ENCODE assay signal across 14 mouse cellular contexts in genomic region chr7:44519240-44519913, GRCm38 (mm10). TPM values are rescaled to one million over a fixed set of nuclear protein-coding genes. Genes with fewer than 3 reads are reported as not detected.
DNase-seq lines count a peak whose midpoint lies in the region; ATAC-seq and TF ChIP-seq lines count a peak whose summit lies in the region.
"Had no signal": no experiment of that assay in that cellular context is flagged by ENCODE, and none has a peak within 500 bp of the region (broad histone marks: within the 10 kb centered on the region; RNA-seq: fewer than 3 reads in every experiment).

No protein-coding gene starts in this region.

- H3K36me3 ChIP-seq in liver, adult 2 months (ENCODE audit: control insufficient read depth, insufficient read depth, low read length): no peaks in the 10 kb centered on the region
- no peaks in the 10 kb centered on the region for H3K36me3 ChIP-seq in MEL (ENCODE audit: control insufficient read depth in 1 of 2, insufficient read depth in 2 of 2, low read length in 2 of 2)
- H3K36me3 ChIP-seq: embryonic facial prominence, embryonic 12.5 days; heart, embryonic 12.5 days; hindbrain, embryonic 15.5 days; neural tube, embryonic 13.5 days had no signal

- H3K79me2 ChIP-seq in liver, adult 2 months (ENCODE audit: control insufficient read depth, insufficient read depth, low read length): no peaks in the 10 kb centered on the region
- no peaks in the 10 kb centered on the region for H3K79me2 ChIP-seq in MEL (ENCODE audit: control insufficient read depth, insufficient read depth, low read length, poor library complexity)

- H3K4me1 ChIP-seq in liver, adult 2 months (ENCODE audit: control insufficient read depth, insufficient read depth, low read length): no peaks in the 10 kb centered on the region
- H3K4me1 ChIP-seq in MEL (ENCODE audit: control insufficient read depth in 1 of 2, insufficient read depth in 2 of 2, low read length in 2 of 2): no peaks in the 10 kb centered on the region
- H3K4me1 ChIP-seq: embryonic facial prominence, embryonic 12.5 days had no signal

- no peaks in the 10 kb centered on the region for H3K9me3 ChIP-seq in MEL (replicated peaks; ENCODE audit: insufficient read depth, low read length)
- H3K9me3 ChIP-seq: embryonic facial prominence, embryonic 12.5 days; hindbrain, embryonic 15.5 days; neural tube, embryonic 13.5 days had no signal

- peaks cover 3% of the 10 kb centered on the region; the same call in 1 of the 2 replicates for H3K27me3 ChIP-seq in liver, adult 2 months (ENCODE audit: control insufficient read depth, insufficient read depth, low read length)
- H3K27me3 ChIP-seq in MEL (ENCODE audit: control insufficient read depth in 1 of 2, insufficient read depth in 2 of 2, low read length in 2 of 2): peaks cover 0 to 3% of the 10 kb centered on the region in 2 experiments; a peak in 3 of 4 replicates

- WGBS in liver, adult 2 months: 74% methylated on average over 9 of the region's 9 CpGs

- no peak overlapping the region for H3K9ac ChIP-seq in liver, adult 2 months (ENCODE audit: low read depth, low read length)
- no peak overlapping the region for H3K9ac ChIP-seq in MEL (ENCODE audit: control insufficient read depth, low read depth, low read length, poor library complexity, severe bottlenecking)
- H3K9ac ChIP-seq: embryonic facial prominence, embryonic 12.5 days; heart, embryonic 12.5 days; hindbrain, embryonic 15.5 days; neural tube, embryonic 13.5 days had no signal

- TF ChIP-seq RAD21 in MEL (IDR thresholded peaks at IDR 0.05; ENCODE audit: low read depth, low read length): peak; percentile 57

- TF ChIP-seq POLR2A in liver, adult 2 months (IDR thresholded peaks at IDR 0.05; ENCODE audit: extremely low read depth, insufficient read depth, low read length): no peak
- TF ChIP-seq POLR2A in MEL (IDR thresholded peaks at IDR 0.05; ENCODE audit: control insufficient read depth in 1 of 2, insufficient read depth in 1 of 2, low read depth in 1 of 2, low read length in 2 of 2, poor library complexity in 1 of 2): no peak

- no peak for DNase-seq in liver, adult 2 months (ENCODE audit: extremely low read depth, low read depth, low spot score)
- no peak for DNase-seq in liver
- peak; percentile 48 to 49 for DNase-seq in B cell, adult 2 months
- DNase-seq in MEL (ENCODE audit: low read depth, low spot score): peak; percentile 48
- no peak for DNase-seq in adrenal gland, adult 18-20 months (ENCODE audit: low spot score in 2 of 2)
- no peak for DNase-seq in right cerebral cortex, adult 18-20 months
- DNase-seq in layer of hippocampus, adult 18-20 months (ENCODE audit: low spot score in 2 of 2): no peak
- DNase-seq: cerebellum, adult 11 months; thymus, adult 18-20 months had no signal

- peak; percentile 54 for TF ChIP-seq CTCF in liver, adult 2 months (IDR thresholded peaks at IDR 0.05; ENCODE audit: low read depth, low read length)
- peak; percentile 60 to 68 (median 61) for TF ChIP-seq CTCF in MEL (IDR thresholded peaks at IDR 0.05 in 2 of 3, conservative IDR thresholded peaks at IDR 0.05 in 1 of 3; ENCODE audit: control insufficient read depth in 1 of 3, insufficient read depth in 1 of 3, low read depth in 2 of 3, low read length in 3 of 3, poor library complexity in 1 of 3, severe bottlenecking in 1 of 3)

- H3K27ac ChIP-seq in liver, adult 2 months (replicated peaks; ENCODE audit: insufficient read depth, low read depth, low read length): no peak overlapping the region
- no peak overlapping the region for H3K27ac ChIP-seq in MEL (ENCODE audit: control insufficient read depth, low read depth, low read length)
- H3K27ac ChIP-seq: embryonic facial prominence, embryonic 12.5 days; hindbrain, embryonic 15.5 days; neural tube, embryonic 13.5 days had no signal

- TF ChIP-seq EP300 in MEL (IDR thresholded peaks at IDR 0.05; ENCODE audit: low read depth in 1 of 2, low read length in 2 of 2): no peak

- ATAC-seq in megakaryocyte progenitor cell, adult 5-6 weeks (replicated peaks; ENCODE audit: poor library complexity): peak; percentile 51

- no peak overlapping the region for H3K4me3 ChIP-seq in liver, adult 2 months (ENCODE audit: insufficient read depth, low read depth, low read length)
- no peak overlapping the region for H3K4me3 ChIP-seq in MEL (ENCODE audit: control insufficient read depth in 1 of 2, insufficient read depth in 1 of 2, low read depth in 2 of 2, low read length in 2 of 2)
- H3K4me3 ChIP-seq: embryonic facial prominence, embryonic 12.5 days; heart, embryonic 12.5 days; hindbrain, embryonic 15.5 days; neural tube, embryonic 13.5 days had no signal

TF ChIP-seq in MEL, 35 proteins besides CTCF, POLR2A, EP300 and RAD21 (continues in another document):
- TF ChIP-seq UBTF (IDR thresholded peaks at IDR 0.05; ENCODE audit: borderline replicate concordance, insufficient read depth, low read depth, low read length): no peak
- no peak for TF ChIP-seq TCF12 (IDR thresholded peaks at IDR 0.05; ENCODE audit: low read depth, low read length)
- TF ChIP-seq HCFC1 (IDR thresholded peaks at IDR 0.05; ENCODE audit: low read depth, low read length): no peak
- 0 out of 2 replicates have a peak, but pooled peaks have one; percentile 27 for TF ChIP-seq ZC3H11A (IDR thresholded peaks at IDR 0.05; ENCODE audit: low read depth, low read length)
- TF ChIP-seq MYB (IDR thresholded peaks at IDR 0.05; ENCODE audit: low read depth, low read length): no peak
- TF ChIP-seq SMC3 (IDR thresholded peaks at IDR 0.05; ENCODE audit: low read depth, low read length): peak; percentile 58
- TF ChIP-seq MAFK (IDR thresholded peaks at IDR 0.05; ENCODE audit: borderline replicate concordance, low read depth, low read length): no peak
- no peak for TF ChIP-seq GABPA (IDR thresholded peaks at IDR 0.05; ENCODE audit: low read depth, low read length)
- TF ChIP-seq MAX (IDR thresholded peaks at IDR 0.05; ENCODE audit: low read length): no peak
- no peak for TF ChIP-seq MYC (IDR thresholded peaks at IDR 0.05; ENCODE audit: low read depth, low read length)
- no peak for TF ChIP-seq MAZ (IDR thresholded peaks at IDR 0.05; ENCODE audit: low read depth, low read length)
- TF ChIP-seq SIN3A (IDR thresholded peaks at IDR 0.05; ENCODE audit: low read length): no peak
- no peak for TF ChIP-seq GATA1 (IDR thresholded peaks at IDR 0.05; ENCODE audit: low read depth, low read length)
- no peak for TF ChIP-seq TAL1 (IDR thresholded peaks at IDR 0.05; ENCODE audit: low read length)
- no peak for TF ChIP-seq ETS1 (IDR thresholded peaks at IDR 0.05; ENCODE audit: low read depth, low read length)

RNA-seq across cellular contexts. Expression of gene Mybpc2, which starts 5.1 kb away (rescaled TPM):
- total RNA-seq in liver, adult 2 months (2014; rRNA removed): 0.55 TPM in 1 of 2 replicates, not detected in the other
- not detected in 2 replicates for polyA plus RNA-seq in liver, adult 2 months (2012; rRNA removed)
- total RNA-seq in MEL (2012; rRNA removed): not detected in 2 replicates
- not detected for polyA plus RNA-seq in MEL (2012; ENCODE audit: insufficient read depth in 1 of 2, insufficient read length in 2 of 2, low read depth in 1 of 2, low replicate concordance in 2 of 2, missing spikeins in 1 of 2)
- not detected in 2 replicates for total RNA-seq in megakaryocyte progenitor cell, adult 5-6 weeks (2015)
- total RNA-seq in megakaryocyte progenitor cell, adult 5-6 weeks (2017): not detected in 2 replicates
- under 1 TPM in 1 of 2 experiments, not detected in 1; 0.93 TPM for total RNA-seq in adrenal gland, adult 18-20 months (2021)
- under 1 TPM; 0.27 to 0.28 TPM for total RNA-seq in layer of hippocampus, adult 18-20 months (2021)

RNA-seq across cellular contexts. Expression of gene Spib, which starts 12.5 kb away (rescaled TPM):
- 0.18 and 0.81 TPM in 2 replicates for total RNA-seq in liver, adult 2 months (2014; rRNA removed)
- polyA plus RNA-seq in liver, adult 2 months (2012; rRNA removed): 0.56 and 1.9 TPM in 2 replicates
- 0.04 and 0.10 TPM in 2 replicates for total RNA-seq in MEL (2012; rRNA removed)
- under 1 TPM in 1 of 2 experiments, not detected in 1; 0.13 TPM for polyA plus RNA-seq in MEL (2012; ENCODE audit: insufficient read depth in 1 of 2, insufficient read length in 2 of 2, low read depth in 1 of 2, low replicate concordance in 2 of 2, missing spikeins in 1 of 2)
- 0.20 TPM in 1 of 2 replicates, not detected in the other for total RNA-seq in megakaryocyte progenitor cell, adult 5-6 weeks (2015)
- 0.04 TPM in 1 of 2 replicates, not detected in the other for total RNA-seq in megakaryocyte progenitor cell, adult 5-6 weeks (2017)
- total RNA-seq in adrenal gland, adult 18-20 months (2021): under 1 TPM; 0.19 to 0.43 TPM
- total RNA-seq in layer of hippocampus, adult 18-20 months (2021): not detected
- polyA plus RNA-seq: embryonic facial prominence, embryonic 12.5 days; heart, embryonic 12.5 days; hindbrain, embryonic 15.5 days had no signal

RNA-seq across cellular contexts. Expression of gene Fam71e1, which starts 23.0 kb away (rescaled TPM):
- 1.7 and 1.8 TPM in 2 replicates for total RNA-seq in liver, adult 2 months (2014; rRNA removed)
- polyA plus RNA-seq in liver, adult 2 months (2012; rRNA removed): 4.1 and 4.7 TPM in 2 replicates
- 0.69 and 1.2 TPM in 2 replicates for total RNA-seq in MEL (2012; rRNA removed)
- 1 to 10 TPM in 1 of 2 experiments, not detected in 1; 2.0 TPM for polyA plus RNA-seq in MEL (2012; ENCODE audit: insufficient read depth in 1 of 2, insufficient read length in 2 of 2, low read depth in 1 of 2, low replicate concordance in 2 of 2, missing spikeins in 1 of 2)
- total RNA-seq in megakaryocyte progenitor cell, adult 5-6 weeks (2015): 1.2 and 2.5 TPM in 2 replicates
- 0.30 and 1.7 TPM in 2 replicates for total RNA-seq in megakaryocyte progenitor cell, adult 5-6 weeks (2017)
- 1 to 10 TPM; 5.6 to 8.9 TPM for total RNA-seq in adrenal gland, adult 18-20 months (2021)
- total RNA-seq in layer of hippocampus, adult 18-20 months (2021): 10 to 100 TPM; 16.2 to 17.6 TPM

RNA-seq across cellular contexts. Expression of gene Emc10, which starts 23.0 kb away (rescaled TPM):
- 29.7 and 40.5 TPM in 2 replicates for total RNA-seq in liver, adult 2 months (2014; rRNA removed)
- 227 and 287 TPM in 2 replicates for polyA plus RNA-seq in liver, adult 2 months (2012; rRNA removed)
- 81.3 and 91.4 TPM in 2 replicates for total RNA-seq in MEL (2012; rRNA removed)
- 100 to 1,000 TPM in 1 of 2 experiments, not detected in 1; 149 TPM for polyA plus RNA-seq in MEL (2012; ENCODE audit: insufficient read depth in 1 of 2, insufficient read length in 2 of 2, low read depth in 1 of 2, low replicate concordance in 2 of 2, missing spikeins in 1 of 2)
- total RNA-seq in megakaryocyte progenitor cell, adult 5-6 weeks (2015): 60.6 and 62.7 TPM in 2 replicates
- 30.4 and 38.3 TPM in 2 replicates for total RNA-seq in megakaryocyte progenitor cell, adult 5-6 weeks (2017)
- total RNA-seq in adrenal gland, adult 18-20 months (2021): 100 to 1,000 TPM in 1 of 2 experiments, 10 to 100 TPM in 1; 95.4 to 101 TPM
- 100 to 1,000 TPM; 235 to 245 TPM for total RNA-seq in layer of hippocampus, adult 18-20 months (2021)

RNA-seq across cellular contexts. Expression of gene Pold1, which starts 29.3 kb away (rescaled TPM):
- total RNA-seq in liver, adult 2 months (2014; rRNA removed): 2.4 and 4.0 TPM in 2 replicates
- polyA plus RNA-seq in liver, adult 2 months (2012; rRNA removed): 5.2 and 6.5 TPM in 2 replicates
- 82.6 and 87.8 TPM in 2 replicates for total RNA-seq in MEL (2012; rRNA removed)
- 100 to 1,000 TPM in 1 of 2 experiments, not detected in 1; 104 TPM for polyA plus RNA-seq in MEL (2012; ENCODE audit: insufficient read depth in 1 of 2, insufficient read length in 2 of 2, low read depth in 1 of 2, low replicate concordance in 2 of 2, missing spikeins in 1 of 2)
- total RNA-seq in megakaryocyte progenitor cell, adult 5-6 weeks (2015): 51.4 and 70.3 TPM in 2 replicates
- 64.4 and 77.2 TPM in 2 replicates for total RNA-seq in megakaryocyte progenitor cell, adult 5-6 weeks (2017)
- total RNA-seq in adrenal gland, adult 18-20 months (2021): 1 to 10 TPM; 8.3 to 9.4 TPM
- 10 to 100 TPM in 1 of 2 experiments, 1 to 10 TPM in 1; 9.4 to 13.2 TPM for total RNA-seq in layer of hippocampus, adult 18-20 months (2021)

Comparison
In these comparisons a context has a peak if more than half of its experiments do, and no peak if none do; other contexts are left out.
1. DNase-seq: peak in B cell, adult 2 months (2 of 2) and MEL (single experiment); none in liver, adult 2 months (single experiment), liver (single experiment), adrenal gland, adult 18-20 months (0 of 2), right cerebral cortex, adult 18-20 months (single experiment) and layer of hippocampus, adult 18-20 months (0 of 2).